Mouse (Mus musculus) gastrocnemius, adult 8-10 months (tissue): ENCODE data around the gene Frs3. TPM values are rescaled to one million over a fixed set of nuclear protein-coding genes. Genes with fewer than 3 reads are reported as not detected.

Experiments used
- DNase-seq, 2 experiments: peaks; one replicate each; pipeline ENCODE4 v3.0.0; 2022; ENCODE audit warnings: low spot score in 2 of 2
- total RNA-seq, 4 experiments: library from RNA; stranded (reverse); gene quantifications; 2 replicates each; pipeline ENCODE4 v1.2.4; 2022

Gene Frs3
- total RNA-seq, 4 experiments from 2014 or later, result 4.3 to 6.0 (median 5.2) TPM

DNA sequence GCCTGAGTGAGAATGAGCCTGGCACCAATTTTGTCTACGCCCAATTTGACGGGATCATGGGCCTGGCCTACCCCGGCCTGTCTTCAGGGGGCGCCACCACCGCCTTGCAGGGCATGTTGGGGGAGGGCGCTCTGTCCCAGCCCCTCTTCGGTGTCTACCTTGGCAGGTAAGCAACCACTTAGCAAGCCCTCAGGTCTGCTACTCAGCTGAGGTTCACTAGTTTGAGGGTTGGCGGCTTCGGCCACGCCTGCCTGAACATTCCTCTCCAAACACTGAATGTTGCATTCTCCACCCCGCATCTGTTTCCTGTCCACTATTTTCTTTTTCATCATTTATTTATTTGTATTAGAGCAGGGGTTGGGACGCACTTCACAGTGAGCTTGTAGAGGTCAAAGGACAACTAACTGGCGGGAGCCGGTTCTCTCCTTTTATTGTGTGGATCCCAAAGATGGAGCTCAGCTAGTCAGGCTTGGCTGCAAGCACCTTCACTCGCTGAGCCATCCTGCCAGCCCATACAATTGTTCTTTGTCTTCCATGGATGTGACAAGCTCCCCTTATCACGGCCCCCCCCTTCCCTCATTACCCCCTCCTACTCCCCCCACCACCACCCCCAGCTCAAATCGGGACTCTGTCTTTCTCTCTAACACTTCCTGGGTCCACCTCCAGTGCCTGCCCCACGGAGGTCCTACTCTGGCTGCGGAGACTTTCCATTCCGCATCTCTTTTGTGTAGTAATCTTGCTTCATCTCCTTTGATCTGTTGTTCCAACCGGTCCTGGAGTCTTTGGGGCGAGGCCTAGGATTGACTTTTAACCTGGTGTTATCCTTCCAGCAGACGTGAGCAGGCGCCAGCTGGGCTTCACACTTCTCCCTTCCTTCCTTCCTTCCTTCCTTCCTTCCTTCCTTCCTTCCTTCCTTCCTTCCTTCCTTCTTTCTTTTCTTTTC, 42.1 kb downstream of the Frs3 start:
- no peak for DNase-seq

DNA sequence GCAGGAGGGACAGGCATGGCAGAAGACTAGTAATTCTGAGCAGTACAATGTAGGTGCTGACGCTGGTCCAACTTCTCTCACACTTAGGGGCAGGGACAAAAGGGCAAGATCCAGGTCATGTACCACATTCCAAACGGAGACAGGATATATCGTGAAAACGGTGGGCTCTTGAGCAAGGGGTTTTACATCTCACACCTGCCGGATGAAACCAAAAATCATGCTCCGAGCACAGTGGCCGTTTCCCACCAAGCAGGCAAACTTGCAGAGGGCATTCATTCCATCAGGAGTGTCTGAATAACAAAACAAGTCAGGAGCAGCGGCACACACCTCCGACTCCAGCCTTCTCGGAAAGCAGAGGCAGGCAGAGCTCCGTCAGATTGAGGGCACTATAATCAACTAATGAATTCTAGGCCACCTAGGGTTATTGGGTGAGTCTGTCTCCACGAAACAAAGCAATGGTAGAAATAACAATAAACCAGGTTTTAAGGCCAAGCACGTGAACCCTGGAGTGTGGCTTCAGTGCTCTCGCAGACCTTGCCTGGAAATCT, 46.8 kb downstream of the Frs3 start:
- no peak for DNase-seq

DNA sequence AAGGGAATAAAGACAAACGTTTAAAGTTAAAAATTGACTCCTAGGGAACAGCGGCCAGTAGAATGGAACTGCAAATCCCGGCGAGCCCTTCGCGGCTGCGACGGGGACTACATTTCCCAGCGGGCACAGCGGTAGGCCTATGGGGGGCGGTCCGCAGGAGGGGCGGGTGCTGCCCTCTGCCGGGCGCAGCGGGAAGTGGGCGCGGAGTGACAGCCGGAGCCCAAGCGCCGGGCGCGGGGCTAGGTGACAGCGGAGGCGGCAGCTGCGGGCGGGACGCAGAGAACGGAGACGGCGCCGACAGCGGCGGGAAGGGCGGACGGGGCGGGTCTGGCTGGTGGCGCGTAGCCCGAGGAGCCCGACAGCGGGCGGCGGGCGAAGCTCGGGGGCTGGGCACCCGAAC, 48.0 kb downstream of the Frs3 start, which contains the start of gene Tfeb:
TSS of gene Tfeb (plus strand) at position 175 of the 400 bp plus-strand sequence.
- DNase-seq, result peak; percentile 96

DNA sequence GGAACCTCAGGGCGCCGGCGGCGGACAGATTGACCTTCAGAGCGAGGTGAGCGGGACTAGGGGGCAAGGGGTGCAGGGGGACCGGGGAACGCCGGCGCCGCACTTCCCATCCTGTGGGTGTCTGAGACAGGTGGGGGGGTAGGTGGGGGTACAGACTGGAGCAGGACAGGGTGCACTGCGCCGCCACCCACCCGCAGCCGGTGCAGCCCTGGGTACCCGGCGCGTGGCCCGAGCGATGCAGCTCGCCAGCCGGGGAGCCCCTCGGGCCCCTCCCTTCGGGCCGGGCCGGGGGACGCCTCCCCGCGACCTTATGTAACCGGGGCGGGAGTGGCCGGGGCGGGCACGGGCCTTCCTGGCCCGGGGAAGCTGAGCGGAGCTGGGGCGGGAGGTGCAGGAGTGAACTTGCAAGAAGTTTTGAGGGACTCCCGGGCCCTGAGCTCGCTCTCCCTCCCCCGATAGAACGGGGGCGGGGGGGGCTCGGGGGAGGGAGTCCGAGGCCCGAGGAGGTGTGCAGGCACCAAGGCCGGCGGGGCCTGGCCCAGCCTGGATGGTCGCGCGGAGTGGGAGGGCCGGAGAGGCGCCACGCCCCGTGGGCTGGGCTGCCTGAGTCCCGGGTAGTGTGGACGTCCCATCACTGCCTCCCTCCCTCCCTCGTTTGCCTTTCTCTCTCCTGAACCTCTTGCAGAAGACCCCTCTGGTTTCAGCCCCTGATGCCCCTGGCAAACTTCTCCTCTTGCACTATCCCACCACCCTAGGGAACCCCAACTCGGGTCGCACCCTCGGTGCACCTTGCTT, 48.6 kb downstream of the Frs3 start:
- DNase-seq, result peak; percentile 92 to 95

DNA sequence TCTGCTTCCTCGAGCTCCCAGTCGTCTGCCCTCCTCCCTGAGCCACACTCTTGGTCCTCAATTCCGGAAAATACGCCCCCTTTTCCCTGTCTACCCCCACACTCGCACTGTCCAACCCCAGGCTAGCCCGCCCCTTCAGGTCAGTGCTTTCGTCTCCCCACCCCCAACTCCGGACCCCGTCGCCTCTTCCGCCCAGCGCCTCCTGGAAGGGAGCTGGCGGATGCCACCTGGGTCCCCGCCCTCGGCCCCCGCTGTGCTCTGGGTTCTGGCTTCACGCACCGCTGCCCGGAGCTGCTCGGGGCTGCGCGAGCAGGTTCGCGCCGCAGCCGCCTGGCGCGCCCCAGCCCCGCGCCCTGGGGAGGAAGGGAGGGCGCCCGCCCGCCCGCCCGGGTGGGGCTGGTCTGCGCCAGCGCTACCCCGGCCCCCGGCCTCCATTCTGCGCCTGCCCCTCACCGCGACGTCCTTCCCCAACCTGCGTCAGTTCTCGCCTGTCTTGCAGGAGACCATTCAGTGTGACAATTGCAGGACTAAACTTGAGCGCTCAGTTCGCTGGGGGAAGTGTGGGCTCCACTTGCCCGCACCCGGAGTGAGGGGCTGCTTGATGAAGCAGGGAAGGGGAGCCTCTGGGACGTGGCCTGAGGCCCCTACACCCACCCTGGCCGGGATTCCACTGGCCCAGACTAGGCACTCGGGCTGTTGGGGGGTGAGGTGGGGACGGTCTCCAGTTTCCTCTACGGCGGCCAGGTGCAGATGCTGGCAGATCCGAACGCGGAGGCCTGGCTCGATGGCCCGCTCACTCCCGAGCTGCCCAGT, 49.4 kb downstream of the Frs3 start:
- DNase-seq, result peak; percentile 65 to 76

DNA sequence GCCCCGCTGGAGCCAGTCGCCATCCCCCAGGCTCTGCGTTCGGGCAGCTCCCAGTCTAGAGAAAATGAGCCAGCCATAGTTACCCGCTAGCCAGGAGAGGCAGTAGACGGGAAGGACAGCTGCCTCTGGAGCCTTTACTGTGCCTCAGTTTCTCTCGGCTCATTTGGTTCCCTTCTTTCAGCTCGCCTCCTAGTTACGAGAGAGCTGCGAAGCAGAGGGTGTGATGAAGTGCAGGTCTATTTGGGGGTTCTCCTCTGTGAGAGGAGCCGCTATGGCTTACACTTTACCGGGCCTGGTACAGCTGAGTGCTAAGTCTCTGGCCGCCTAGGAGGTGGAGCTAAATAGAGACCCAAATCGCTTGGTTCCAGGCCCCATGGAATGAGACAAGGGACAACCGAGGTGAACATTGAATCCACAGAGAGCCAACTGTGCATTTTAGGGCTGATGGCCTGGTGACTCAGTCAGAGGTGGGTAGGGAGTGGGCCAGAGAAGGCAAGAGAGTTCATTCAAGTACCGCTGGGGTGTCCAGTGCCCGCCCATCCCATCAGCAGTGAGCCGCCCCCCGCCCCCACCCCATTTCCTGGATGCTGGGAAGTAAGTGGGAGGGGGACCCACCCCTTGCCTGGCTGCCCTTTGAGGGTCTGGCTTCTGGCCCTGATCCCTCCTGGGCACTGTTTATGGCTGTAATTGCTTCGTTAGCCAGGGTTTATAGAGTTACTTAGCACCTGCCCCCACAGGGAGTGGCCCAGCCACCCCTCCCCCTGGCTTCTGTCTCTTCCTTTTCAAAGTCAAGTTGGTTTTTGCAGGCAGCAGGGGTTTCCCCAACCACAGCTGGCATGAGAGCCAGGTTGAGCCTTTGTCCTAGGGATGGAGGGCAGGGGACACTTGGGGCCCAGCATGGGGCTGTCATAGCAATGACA, 50.3 kb downstream of the Frs3 start:
- peak; percentile 38 to 45 for DNase-seq

DNA sequence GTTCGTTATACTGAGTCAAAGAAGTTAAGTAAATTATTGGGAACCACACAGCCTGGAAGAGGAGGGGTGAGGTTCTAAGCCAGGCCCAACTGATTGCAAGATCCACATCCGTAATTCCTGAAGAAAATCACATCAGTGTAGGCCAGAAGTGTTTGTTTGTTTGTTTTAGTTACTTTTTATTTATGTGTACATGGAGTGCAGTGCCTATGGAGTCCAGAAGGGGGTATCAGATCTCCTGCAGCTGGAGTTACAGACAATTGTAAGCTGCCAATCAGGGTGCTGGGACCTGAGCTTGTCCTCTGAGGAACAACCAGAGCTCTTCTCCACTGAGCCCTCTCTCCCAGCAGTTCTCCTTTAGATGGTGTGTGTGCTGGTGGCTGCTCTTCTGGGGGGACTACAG, 51.4 kb downstream of the Frs3 start:
- DNase-seq, result no peak

DNA sequence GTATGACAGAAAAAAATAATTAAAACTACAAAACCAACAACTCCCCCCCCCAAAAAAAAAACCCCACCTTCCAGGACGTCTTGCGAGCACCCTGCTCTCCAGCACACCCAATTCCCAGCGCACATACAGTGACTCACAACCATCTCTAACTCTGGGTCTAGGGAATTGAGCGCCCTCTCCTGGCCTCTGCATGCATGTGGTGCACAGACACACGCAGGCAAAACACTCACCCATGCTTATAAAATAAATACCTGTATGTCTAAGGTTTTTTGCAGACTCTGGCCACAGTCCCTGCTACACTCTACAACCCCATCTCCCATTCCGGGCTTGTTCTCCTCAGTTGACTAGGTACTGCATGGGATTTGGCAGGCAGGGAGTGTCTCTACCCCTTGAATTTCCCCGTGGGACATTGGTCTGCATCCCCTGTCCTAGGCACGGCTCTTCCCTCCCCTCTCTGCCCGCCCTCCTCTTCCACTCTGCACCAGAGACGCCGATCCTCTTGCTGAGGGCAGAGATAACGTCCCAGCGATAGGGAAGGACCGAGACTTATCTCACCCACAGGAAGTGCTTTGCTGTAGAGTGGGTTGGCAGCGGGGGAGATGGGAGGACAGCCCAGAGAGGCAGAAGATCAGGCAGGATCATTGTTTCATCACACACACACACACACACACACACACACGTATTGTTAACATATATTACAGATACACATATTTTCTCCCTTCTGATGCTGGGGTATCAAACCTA, 54.3 kb downstream of the Frs3 start:
- no peak for DNase-seq

DNA sequence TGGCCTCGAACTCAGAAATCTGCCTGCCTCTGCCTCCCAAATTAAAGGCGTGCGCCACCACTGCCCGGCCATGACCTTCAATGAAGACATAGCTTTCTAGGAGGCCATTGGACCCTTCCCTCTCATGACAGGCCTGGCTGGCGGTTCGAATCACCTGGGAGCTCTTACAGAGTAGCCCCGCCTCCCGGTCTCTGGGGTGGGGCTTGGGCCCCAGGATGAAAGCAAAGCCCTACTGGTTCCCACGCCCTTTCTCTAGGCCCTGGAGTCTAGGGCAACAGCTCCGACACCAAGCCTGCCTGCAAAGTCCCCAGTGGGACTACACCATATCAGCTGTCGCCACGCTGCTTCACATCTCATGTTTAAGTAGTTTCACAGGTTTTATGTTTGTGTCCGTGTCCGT, 55.3 kb downstream of the Frs3 start:
- DNase-seq, result no peak

DNA sequence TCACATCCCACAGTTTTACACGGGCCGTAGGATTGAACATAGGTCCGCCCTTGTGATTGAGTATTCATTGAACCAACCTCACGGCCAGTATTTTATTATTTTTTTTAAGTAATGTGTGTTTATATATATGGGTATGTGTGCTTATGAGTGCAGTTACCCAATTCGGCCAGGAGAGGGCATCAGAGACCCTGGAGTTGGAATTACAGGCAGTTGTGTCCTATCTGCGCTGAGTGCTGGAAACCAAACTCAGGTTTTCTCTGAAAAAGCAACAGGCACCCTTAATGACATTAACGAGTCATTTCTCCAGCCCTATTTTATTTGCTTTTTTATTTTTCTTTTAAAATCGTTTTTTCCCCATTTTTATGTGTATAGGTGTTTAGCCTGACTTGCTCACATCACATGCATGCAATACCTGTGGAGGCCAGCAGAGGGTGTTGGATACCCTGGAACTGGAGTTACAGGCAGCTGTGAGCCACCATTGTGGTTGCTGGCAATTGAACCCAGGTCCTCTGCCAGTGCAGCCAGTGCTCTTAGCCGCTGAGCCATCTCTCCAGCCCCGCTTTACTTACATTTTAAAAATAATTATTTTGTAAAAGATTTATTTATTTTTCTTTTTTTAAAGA, 56.0 kb downstream of the Frs3 start:
- no peak for DNase-seq

DNA sequence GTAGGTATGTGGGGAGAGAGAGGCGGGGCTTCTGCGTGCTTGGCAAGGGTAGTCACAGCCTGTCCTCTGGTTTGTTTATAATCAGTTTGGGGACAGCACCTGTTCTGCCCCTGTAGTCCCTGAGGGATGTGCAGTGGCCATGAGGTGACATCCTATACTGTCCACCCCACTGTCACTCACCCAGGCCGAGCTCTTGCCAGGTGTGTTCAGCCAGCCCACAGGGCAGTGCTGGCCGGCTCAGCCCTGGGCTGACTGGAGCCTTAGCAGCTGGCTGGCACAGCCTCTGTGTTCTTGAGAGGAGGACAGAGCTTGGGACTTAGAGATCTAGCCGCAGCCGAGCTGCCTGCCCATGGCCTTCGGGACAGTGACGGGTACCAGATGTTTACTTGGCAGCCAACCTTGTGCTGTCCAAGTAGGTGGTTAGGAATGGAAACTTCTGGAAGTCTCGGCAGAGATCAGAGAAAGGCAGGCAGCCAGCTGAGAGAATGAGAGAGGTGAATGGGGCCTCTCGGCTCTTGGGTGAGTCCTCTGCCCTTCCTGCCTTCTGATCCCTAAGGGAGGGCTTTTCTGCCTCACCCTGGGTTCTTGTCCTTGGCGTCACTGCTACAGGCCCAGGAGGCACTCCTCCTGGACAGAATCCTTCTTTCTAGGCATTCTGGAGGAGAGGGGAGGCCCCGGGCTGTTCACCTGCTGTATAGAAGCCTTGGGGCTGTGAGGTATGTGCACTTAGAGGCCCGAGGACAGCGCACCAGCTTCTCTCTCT, 60.1 kb downstream of the Frs3 start:
- peak; percentile 81 to 91 for DNase-seq

DNA sequence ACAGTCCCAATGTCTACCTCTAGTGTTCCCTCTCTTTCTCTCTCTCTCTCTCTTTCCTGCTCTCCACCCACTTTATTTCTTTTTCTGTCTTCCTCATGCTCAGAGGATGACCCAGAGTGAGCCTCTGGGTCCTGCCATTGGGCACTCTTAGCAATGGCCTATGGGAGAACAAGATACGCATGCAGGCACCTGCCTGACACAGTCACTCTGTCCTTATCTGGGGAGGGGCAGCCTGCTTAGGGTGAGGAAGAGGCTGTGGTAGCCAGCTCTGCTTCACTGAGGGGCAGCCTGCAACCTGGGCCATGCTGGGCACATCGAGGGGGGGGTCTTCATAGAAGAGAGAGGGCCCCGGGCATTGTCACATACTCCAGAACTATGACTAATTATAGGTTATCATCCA, 60.8 kb downstream of the Frs3 start:
- DNase-seq, result peak in 1 of 2 experiments; percentile 4

DNA sequence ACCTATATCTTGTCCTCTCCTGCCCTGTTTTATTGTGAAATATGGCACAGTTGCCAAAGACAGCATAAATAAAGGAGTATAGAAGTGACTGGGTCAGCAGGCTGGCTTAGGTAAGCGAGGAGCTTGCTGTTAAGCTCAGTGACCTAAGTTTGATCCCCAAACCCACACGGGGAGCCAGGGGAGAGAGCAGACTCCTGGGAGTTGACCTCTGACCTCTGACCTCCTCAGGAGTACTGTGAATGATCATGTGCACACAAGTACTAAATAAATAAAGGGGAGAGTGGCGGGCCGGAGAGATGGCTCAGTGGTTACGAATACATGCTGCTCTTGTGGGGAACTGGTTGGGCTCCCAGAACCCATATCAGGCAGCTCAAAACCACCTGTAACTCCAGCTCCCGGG, 61.3 kb downstream of the Frs3 start:
- DNase-seq, result no peak

DNA sequence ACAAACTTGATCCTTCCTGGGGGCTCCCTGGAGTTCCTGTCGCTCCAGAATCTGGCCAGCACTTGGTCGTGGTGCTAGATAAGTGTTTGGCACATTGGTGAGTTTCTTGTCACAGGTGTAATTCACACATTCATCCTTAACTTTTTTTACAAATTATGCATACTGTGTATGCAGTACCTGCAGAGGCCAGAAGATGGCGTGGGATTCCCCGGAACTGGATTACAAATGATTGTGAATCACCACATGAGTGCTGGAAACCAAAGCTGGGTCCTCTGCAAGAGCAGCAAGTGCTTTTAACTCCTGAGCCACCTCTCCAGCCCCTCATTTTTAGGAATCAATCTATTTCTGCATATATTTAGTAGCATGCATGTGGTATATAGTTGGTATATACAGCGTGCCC, 63.0 kb downstream of the Frs3 start:
- no peak for DNase-seq

DNA sequence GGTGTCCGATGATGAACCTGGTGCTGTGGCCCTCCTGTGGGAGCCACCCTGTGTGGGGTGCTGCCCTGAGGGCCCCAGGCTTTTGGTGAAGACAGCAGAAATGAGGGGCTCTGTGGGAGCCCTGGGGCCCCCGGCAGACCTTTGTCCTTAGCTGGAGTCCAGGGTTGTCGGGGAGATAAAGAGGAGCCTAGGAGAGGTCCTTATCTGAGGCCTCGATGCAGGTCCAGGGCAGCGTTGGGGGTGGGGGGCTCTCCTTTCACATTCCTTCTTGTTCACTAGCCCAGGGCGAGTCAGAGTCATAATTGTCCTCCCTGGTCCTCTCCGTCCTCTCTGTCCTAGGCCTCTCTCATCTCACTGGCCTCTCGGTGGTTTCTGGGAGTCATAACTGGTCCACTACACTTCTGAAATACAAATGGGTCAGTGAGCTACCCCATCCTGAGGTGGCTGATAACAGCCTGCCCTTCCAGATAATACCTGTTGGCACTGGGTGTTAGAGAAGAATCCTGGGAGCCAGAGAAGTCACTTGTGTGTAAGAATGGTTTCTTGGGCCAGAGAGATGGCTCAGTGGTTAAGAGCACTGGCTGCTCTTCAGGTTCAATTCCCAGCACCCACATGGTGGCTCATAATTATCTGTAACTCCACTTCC, 64.4 kb downstream of the Frs3 start:
- DNase-seq, result no peak
